Mouse (Mus musculus) frontal cortex, postnatal 36 days (tissue): ENCODE measurements around the gene Crb3.
A peak's percentile ranks its signal among the peaks of the same experiment; 100 is the strongest.
"Not testable (repeated sequence)": the region's sequence is repeated elsewhere in the genome, so short reads cannot be mapped to it uniquely, and the experiment has no call there.

ENCODE experiments used
- DNase-seq, 2 experiments: peaks; one replicate each; pipeline ENCODE4 v3.0.0; 2022; ENCODE audit warnings: low spot score in 2 of 2

Crb3 gene

GRCm38 (mm10) chr17:57058891-57059485 is at the start of gene Crb3:
Gene Crb3 (plus strand): TSS chr17:57059105.
- peak in 1 of 2 experiments; percentile 25 for DNase-seq

- no peak for DNase-seq
These were observed 48.0 kb upstream of the Crb3 start for GRCm38 (mm10) chr17:57010911-57011235.

GRCm38 (mm10) chr17:57011236-57012141 is 47.4 kb upstream of the Crb3 start, which contains the start of the genes Gtf2f1 and Gm17949:
Gene Gtf2f1 (minus strand): TSS chr17:57011288.
Gene Gm17949 (plus strand): TSS chr17:57011469.
- DNase-seq = peak; percentile 92 to 97

- DNase-seq = no peak
These were observed 46.6 kb upstream of the Crb3 start for GRCm38 (mm10) chr17:57012245-57012795.

- no peak for DNase-seq
These were observed 39.2 kb upstream of the Crb3 start for GRCm38 (mm10) chr17:57019693-57020092.

- no peak for DNase-seq
These were observed 37.9 kb upstream of the Crb3 start for GRCm38 (mm10) chr17:57020960-57021359.

- DNase-seq = no peak
These were observed 31.4 kb upstream of the Crb3 start for GRCm38 (mm10) chr17:57027471-57027870.

- DNase-seq = no peak
These were observed 29.2 kb upstream of the Crb3 start for GRCm38 (mm10) chr17:57029691-57030090.

- DNase-seq = peak in 1 of 2 experiments; percentile 28
These were observed 27.8 kb upstream of the Crb3 start, which contains the start of gene Khsrp for GRCm38 (mm10) chr17:57030931-57031660. Gene Khsrp (minus strand): TSS chr17:57031522.

- DNase-seq = peak; percentile 99 to 100
These were observed 27.1 kb upstream of the Crb3 start for GRCm38 (mm10) chr17:57031661-57032420.

GRCm38 (mm10) chr17:57032854-57033253 is 26.1 kb upstream of the Crb3 start:
- no peak for DNase-seq

- DNase-seq = no peak
These were observed 19.9 kb upstream of the Crb3 start for GRCm38 (mm10) chr17:57038978-57039377.

GRCm38 (mm10) chr17:57041554-57041953 is 17.4 kb upstream of the Crb3 start, which contains the start of gene Slc25a41:
Gene Slc25a41 (minus strand): TSS chr17:57041654.
- DNase-seq = no peak

GRCm38 (mm10) chr17:57047406-57047805 is 11.5 kb upstream of the Crb3 start:
- no peak for DNase-seq

GRCm38 (mm10) chr17:57048816-57049215 is 10.1 kb upstream of the Crb3 start:
- DNase-seq = no peak

- DNase-seq = not testable (repeated sequence)
These were observed 7.2 kb upstream of the Crb3 start for GRCm38 (mm10) chr17:57051679-57052078.

- DNase-seq = no peak
These were observed 2.7 kb upstream of the Crb3 start for GRCm38 (mm10) chr17:57056246-57056645.

- DNase-seq = peak; percentile 68
These were observed 627 bp downstream of the Crb3 start, which contains the start of gene Slc25a23 for GRCm38 (mm10) chr17:57059486-57059977. Gene Slc25a23 (minus strand): TSS chr17:57059863.

- DNase-seq = peak; percentile 97
These were observed 1.4 kb downstream of the Crb3 start for GRCm38 (mm10) chr17:57060231-57060801.

- no peak for DNase-seq
These were observed 2.2 kb downstream of the Crb3 start for GRCm38 (mm10) chr17:57061069-57061468.
